Mouse (Mus musculus): ENCODE measurements at regions not wholly inside any gene's neighbourhood (a gene's known extent, or its start where the extent isn't known, plus 50 kb on each side); places are given as distances from the start of the nearest gene placed in this dataset.

- peak; percentile 44 for DNase-seq
Measured at GRCm38 (mm10) chr17:73052956-73053355, 54.8 kb upstream of the Lclat1 start.

GRCm38 (mm10) chr17:73053479-73054215 is 54.1 kb upstream of the Lclat1 start:
- peak; percentile 70 for DNase-seq

- peak; percentile 96 for DNase-seq
Measured at GRCm38 (mm10) chr17:73054226-73054625, 53.6 kb upstream of the Lclat1 start.

GRCm38 (mm10) chr17:73055197-73055596 is 52.6 kb upstream of the Lclat1 start:
- peak; percentile 67 for DNase-seq

- peak; percentile 73 for DNase-seq
Measured at GRCm38 (mm10) chr17:73055611-73056010, 52.2 kb upstream of the Lclat1 start.

- DNase-seq: peak; percentile 54
Measured at GRCm38 (mm10) chr17:73056616-73057015, 51.2 kb upstream of the Lclat1 start.

All from heart, adult 11 months (tissue).